Mouse (Mus musculus) heart, postnatal 4 days (tissue): ENCODE results near the gene Kcnd3. TPM values are rescaled to one million over a fixed set of nuclear protein-coding genes. Genes with fewer than 3 reads are reported as not detected.
"Not testable (repeated sequence)": the region's sequence is repeated elsewhere in the genome, so short reads cannot be mapped to it uniquely, and the experiment has no call there.

Experiments
- DNase-seq: peaks from one replicate; pipeline ENCODE4 v3.0.0; 2021
- total RNA-seq, 2 experiments: library from RNA; stranded (reverse); gene quantifications; 2 replicates each; pipeline ENCODE4 v1.2.3; 2021

Gene Kcnd3
- total RNA-seq, 2 experiments from 2014 or later = 0.90 to 1.0 TPM

DNA sequence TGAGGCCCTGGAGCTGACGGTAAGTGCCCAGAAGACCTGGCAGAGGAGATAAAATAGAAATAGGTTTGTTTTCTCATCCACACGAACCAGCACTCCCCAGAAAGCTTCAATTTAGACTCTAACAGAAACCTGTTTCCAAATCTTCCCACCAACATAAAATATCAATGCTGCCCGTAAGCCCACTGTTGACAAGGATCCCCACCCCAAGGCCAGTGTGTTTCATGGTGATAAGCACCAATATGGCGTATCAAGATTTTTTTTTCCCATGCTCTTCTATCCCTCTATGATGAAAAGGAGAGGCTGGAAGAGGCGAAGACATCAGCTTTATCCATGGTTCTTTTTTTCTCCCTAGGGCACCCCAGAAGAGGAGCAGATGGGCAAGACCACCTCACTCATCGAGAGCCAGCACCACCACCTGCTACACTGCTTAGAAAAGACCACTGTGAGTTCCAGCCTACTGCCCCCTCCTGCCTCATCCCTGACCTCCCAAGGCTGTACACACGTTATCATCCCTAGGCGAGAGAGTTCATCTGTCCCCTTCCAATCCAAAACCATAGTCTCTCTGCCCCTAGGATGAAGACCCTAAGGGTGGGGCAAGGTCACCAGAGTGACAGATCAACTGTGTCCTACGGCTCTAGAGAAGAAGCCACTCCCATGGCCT, 213.1 kb downstream of the Kcnd3 start:
- DNase-seq = no peak

DNA sequence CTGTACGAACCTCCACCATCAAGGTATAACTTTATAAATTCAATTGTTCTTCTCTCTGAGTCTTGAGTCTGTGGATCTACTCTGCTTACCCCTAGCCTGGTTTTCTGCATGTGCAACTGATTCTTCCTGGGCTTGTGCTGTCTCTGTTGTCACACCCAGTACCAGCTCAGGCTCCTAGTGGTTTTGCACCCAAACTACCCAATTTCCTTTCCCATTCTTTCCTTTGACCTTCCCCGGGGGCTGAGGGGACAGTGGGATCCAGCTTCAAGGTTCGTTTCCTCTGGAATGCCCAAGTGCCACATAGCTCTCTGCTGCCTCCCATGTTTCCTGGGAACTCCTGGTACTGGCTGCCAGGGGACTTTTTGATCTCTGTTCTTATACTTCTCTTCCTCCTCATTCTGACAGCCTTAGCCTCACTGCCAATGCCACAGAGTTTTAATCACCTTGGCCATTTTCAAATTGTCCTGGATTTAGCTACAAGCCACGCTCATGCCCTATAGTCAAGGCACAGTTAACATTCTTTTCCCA, 214.9 kb downstream of the Kcnd3 start:
- DNase-seq = no peak

DNA sequence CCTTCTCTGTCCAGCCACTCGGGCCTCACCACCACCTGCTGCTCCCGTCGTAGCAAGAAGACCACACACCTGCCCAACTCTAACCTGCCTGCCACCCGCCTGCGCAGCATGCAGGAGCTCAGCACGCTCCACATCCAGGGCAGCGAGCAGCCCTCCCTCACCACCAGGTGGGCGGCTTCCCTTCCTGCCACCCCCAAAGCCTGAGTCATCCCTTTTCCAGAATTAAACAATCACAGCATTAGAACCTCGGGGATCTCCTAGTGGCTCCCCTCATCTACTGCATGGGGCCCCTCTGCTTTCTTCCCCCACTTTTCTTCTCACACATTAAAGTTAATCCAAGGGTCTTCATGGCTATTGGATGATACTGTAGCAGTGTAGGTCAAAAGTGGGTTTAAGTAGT, 216.0 kb downstream of the Kcnd3 start:
- no peak for DNase-seq

DNA sequence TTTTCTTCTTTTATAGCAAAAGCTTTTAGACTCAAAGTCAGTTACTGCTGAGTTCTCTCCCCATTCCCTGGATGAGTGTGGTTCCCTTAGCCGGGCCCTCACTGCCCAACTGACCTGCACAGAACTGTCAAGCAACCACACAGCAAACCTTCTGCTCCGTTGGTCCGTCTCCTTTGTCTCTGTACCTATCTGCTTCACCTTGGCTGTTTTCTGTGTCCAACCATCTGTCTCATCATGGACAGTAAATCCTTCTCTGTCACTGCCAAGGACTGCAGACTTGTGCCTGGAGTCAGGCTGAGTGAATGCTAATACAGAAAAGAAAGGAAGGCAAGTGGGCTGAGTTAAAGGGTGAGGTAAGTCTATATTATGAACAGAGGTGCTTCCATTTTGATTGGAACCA, 217.6 kb downstream of the Kcnd3 start:
- DNase-seq = no peak

DNA sequence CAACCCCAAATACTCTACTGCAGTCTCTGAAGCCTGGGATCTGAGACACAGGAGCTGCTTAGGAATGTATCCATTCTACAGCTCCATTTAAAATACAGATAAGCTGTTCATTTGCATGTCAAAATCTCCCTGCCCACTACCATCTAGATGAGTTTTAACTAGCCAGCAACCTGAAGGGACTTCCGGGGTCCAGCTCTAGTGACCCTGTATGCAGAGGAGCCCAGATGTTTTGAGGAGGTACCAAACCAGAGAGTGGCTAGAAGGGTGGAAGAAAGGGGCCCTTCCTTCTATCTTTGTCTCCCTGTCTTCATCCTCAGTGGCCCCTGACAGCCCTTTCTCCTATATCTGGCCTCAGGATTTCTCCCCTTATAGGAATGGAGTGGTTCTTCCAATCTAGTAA, 218.7 kb downstream of the Kcnd3 start:
- no peak for DNase-seq

DNA sequence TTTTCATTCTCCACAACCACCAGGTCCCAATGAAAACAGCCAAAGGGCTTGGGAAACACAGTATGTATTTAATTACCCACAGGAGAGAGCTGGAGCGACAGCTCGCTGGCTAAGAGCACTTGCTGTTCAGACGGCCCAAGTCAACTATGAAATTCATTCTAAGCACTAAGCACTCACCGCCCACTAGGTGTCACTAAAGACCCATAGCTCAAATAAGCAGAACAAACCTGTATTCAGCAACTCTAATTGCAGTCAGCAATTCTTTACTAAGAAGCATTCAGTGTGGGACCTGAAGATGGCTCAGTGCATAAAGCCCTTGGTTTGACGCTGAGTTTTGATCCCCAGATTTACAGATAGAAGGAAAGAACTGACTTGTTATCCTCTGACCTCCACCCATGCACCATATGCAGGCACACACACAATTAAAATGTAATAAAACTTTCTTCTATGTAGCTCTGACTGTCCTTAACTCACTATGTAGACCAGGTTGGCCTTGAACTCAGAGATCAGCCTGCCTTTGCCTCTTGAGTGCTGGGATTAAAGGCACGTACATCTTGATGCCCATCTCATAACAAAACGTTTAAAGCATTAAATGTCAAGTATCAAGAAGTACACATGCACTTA, 222.6 kb downstream of the Kcnd3 start:
- peak; percentile 75 for DNase-seq

DNA sequence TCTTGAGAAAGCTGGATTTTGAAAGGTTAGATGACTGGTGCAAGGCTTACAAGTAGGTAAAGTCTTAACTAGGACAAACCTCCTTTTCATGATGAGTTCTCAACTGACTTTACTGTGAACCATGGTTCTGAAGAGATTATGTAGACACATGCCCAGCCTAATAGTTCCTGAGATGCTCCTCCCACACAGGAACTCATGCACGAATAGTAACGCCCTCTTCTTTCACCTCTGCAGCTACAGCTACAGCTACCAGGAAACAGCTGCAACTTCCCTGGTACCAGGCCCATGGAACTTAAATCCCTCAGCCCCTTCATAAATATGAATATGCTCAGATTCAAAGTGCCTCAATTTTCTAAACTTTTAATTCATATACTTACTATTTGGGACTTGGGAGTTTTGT, 223.8 kb downstream of the Kcnd3 start:
- DNase-seq = no peak

DNA sequence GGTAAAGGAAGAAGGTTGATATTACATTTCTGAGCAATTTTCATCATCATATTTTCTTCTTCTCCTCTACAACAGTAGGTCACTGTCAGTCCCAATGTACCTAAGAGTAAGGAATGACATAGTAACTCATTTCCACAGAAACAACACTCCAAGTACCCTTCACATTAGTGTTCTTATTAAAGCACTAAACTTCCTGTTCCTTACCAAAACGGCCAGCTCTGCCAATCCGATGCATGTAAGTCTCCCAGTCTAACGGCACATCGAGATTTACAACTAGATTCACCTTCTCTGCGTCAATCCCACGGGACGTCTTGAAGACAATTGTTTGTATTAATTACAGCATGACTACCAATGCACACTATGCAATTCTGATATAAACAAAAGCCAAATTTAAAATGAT, 228.2 kb downstream of the Kcnd3 start:
- DNase-seq = no peak

DNA sequence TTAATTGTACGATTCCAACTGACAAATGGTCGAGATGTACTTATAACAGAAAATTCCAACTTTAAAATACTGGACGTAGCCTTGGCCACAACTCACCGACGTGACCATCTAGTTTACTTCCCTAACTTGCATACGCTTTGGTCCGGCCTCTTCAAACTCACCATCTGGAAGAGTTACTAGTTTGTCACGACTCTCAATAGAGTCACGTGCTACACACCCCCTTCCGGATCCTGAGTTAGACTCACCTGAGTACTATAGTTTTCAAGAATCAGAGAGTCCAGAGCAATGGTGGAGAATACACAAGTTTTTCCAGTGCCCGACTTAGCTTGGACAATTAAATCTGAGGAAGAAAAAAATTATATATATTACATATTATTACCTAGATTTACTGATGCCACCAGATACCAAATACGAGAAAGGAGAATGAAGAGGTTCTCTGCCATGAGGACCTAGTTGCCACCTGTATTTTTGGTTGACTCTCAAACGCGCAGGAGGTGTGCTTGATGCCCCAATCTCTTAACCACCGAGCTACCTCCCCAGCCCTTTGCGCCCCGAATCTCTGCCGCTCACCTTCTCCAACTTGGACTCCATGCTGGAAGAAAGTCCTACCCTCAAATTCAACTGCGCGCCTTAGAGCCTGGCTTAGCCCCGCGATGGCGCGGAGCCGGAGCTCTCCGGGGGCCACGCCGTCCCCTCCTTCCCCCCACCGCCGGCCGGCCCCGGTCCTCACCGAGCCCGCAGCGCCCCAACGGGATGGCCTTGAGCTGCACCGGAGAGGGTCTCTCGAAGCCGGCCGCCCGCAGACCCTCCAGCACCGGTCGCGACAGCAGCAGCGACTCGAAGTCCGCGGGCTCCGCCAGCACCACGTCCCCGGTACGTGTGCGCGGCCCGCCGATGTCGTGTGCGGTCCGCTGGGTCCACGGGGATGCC, 234.5 kb downstream of the Kcnd3 start:
- no peak for DNase-seq

DNA sequence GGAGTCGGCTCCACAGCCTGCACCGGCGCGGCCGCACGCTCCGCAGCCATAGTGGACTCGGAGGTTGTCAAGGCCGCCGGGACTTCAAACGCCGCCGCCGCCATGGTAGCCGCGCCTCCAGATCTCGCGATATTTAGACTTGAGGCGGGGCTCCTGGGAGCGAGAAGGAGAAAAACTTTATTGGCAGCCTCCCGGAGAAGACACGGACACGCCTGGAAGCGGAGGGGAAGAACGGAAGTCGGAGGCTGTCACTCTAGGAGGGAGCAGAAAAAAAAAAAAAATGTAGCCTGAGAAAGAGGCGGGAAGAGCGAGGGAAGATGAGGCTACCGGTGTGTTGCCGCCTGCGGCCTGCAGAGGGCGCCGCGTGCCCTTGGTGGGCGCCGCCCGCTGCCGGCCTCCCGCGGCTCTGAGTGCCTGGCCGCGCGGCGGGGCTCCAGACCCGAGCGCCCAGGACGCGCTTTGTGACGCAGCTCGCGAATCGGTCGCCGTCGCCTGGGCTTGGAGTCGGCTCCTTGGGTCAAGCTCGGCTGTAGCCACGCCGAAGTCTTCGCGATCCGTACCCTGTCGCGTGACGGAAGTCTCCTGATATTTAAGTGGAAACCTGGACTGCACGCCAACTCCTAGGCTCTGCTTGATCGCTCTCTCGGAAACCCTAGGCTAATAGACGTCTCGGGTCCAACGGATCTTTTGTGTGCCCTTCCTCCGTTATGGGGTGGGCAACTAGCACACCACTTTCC, 235.4 kb downstream of the Kcnd3 start, which contains the start of gene Ddx20:
Ddx20 (minus strand) TSS at position 251 of the 737 bp plus-strand sequence.
- DNase-seq = peak; percentile 96

DNA sequence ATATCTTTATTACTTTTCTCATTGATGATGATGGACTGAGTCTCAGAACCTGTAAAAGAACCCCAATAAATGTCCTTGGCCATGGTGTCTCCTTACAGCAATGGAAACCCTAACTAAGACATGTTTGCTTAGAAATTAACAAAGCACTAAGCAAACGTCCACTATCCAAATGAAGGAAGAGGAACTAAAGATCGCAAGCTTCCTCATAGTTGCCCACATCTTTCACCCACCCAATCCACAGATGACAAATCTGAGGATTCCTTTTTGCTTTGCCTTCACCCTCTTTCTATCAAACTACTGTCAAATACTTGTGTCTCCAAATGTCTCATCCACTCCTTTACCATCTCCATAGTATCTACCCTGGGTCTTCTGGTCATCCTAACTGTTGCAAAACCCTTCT, 236.4 kb downstream of the Kcnd3 start:
- no peak for DNase-seq

DNA sequence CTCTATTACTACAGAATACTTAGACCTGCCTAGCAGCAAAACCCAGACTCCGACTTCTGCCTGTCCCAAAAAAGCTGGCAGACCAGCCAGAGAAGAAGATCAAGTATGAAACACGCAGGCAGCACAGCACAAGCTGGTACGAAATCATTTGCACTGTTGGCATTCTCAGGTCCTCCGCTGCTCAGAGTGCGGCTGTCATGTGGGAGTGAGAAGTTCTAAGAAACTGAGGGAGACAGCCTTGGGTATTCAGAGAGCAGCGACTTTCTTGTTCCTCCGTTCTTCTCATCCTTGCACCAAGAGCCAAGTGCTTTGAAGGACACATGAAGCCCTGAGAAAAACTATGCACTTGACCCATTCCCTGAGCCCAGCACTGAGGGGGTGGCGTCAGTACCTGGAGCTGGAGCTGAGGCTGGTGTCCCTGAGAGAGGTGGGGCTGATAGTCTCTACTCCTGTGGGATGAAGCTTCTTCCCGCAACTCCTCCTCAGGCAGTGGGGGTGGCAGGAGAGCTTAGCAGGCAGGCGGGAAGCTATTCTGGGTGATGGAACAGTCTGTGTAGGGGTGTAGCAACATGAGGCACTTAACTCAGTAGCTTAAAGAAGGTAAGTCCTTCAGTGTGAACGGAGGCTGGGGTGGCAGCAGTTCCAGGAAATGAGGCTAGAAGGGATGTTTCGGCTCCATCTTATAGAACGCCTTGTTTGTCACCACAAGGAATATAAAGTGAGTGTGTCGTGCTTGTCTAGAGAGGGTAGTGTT, 241.4 kb downstream of the Kcnd3 start:
- DNase-seq = no peak

DNA sequence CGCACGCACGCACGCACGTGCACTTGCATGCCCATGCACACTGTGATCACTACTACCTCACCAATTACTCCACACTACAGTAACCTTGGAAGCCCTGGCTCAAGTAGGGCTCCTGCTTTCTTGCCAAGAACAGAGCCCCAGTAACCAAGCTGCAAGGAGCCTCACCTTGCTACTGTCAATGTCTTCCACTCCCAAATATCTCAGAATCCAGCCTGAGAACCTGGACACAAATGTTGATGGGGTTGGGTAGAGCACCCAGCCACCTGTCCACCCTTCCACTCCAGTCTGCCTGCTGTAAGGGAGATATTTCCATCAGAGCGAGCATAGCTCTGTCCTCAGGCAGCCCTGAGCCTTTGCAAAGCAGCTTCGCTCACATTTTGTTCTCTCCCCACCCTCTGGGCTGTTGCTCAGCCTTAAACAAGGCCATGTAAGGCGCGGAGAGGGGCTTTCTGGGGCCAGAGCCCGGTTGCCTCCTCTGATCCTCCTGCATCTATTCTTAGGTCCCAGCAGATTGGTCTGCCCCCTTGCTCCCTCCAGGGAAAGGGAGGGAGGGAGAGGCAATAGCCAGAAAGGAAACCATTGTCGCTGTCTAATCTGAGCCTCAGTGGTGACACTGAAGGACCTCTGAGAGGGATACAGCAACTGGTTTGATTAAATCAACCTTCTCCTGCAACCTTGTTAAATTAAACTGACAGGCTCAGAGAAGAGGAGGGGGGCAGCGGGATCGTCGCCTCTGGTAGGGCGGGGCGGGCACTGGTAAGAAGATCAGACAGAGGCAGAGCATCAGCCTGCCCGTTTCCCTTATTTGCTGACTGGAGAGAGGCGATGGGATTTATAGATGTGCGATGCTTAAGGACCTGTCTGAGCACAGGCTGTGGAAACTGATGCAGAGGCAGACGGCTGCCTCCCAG, 243.6 kb downstream of the Kcnd3 start:
- peak; percentile 77 for DNase-seq

DNA sequence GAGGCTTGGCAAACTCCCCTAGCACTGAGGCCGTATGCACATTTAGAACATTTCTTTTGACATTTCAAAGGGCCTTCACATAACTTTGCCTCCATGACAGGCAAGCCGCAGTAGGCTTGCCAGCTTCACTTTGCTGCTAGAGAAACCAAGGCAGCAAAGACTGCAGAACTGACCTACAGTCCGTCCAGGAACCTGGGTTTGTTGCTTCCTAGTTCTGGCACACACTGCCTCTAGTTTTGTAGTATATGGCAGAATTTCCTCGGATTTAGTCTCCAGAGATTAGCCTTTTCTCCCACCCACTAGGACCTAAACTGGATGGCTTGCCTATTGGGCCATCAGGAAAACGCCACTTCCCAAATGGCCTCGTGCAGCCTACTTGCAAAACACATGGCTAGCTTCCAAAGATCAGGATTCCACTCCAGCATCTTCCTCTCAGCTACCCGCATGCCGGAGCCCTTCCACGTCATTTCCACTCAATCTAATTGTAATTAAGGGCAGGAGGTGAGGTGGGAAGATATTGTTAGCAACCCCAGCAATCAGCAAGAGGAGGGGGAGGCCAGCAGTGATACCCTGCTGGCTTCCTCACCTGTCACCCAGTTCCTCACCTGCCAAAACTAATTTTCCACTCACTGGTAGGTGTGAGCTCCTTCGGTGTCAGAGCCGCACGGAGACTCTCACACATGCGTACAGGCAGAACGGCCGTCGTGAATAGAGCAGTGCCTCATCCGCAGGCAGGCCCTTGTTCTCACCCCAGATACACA, 244.4 kb downstream of the Kcnd3 start:
- DNase-seq = no peak

DNA sequence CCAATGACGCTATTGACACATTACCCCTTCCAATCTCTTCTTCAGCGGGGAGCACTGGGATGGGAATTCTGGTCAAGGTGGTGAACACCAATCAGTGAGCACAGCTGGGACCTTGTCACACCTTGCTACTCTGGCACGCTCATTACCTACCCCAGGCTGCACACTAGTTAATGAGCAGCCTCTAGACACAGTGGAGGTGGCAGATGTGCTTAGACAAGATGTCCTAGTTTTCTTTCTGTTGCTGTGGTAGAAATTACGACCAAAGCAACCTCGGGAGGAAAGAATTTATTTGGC, 245.0 kb downstream of the Kcnd3 start:
- DNase-seq = no peak

DNA sequence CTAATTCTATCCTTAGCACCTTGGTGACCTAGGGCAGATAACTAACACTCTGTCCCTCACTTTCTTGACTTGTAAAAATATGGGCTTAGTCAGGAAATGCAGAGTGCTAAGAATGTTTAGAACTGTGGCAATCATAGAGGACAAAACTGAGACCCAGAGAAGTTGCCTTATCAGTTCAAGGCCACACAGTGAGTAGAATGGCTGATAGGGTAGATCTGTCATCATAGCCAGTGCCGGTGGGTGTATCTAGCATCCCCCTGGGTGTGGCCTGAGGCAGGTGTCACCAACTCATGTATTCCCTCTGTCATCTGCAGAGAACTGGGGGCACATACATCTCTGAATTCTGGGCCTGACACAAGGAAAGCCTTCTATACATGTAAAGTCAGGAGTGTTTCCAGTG, 246.2 kb downstream of the Kcnd3 start:
- DNase-seq = no peak

DNA sequence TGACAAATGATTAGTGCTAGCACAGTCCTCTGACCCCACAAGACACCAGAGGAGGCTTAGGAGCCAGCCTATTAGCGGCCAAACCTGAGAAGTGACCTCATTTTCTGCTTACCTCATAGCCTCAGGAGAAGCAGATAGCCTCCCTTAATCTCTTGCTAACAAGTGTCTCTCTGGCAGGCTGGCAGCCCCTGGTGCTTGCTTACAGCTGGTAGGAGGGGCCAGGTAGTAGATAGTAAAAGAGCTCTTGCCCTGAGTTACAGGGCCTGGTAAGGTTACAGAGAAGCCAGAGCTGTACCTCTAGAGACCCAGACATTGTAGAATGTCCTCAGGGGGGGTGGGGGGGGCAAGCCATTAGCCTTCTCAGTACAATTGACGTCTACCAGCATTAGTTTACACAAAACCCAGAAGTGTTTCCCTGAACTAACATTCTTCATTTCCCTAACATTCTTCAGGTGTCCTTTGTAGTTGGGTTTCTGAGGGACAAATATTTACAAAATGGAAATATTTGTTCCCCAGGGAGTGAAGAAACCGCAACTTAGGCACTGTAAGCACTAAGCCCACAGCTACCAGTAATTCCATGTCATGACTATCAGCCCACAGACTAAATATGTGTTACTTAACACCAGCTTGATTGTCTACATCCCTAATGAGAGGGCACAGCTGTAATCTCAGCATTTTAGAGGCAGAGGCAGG, 247.3 kb downstream of the Kcnd3 start:
- peak; percentile 69 for DNase-seq

DNA sequence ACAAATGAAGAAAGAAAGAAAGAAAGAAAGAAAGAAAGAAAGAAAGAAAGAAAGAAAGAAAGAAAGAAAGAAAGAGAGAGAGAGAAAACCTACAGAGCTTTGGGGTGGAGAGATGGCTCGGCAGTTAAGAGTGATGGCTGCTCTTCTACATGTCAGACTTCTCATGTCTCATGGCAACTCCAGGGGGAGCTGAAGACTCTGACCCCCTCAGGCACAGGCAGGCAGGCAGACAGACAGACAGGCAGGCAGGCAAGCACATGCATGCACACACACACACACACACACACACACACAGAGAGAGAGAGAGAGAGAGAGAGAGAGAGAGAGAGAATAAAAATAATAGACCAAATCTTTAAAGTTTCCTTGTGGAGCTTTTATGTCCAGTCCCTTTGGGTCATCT, 248.7 kb downstream of the Kcnd3 start:
- DNase-seq = not testable (repeated sequence)

DNA sequence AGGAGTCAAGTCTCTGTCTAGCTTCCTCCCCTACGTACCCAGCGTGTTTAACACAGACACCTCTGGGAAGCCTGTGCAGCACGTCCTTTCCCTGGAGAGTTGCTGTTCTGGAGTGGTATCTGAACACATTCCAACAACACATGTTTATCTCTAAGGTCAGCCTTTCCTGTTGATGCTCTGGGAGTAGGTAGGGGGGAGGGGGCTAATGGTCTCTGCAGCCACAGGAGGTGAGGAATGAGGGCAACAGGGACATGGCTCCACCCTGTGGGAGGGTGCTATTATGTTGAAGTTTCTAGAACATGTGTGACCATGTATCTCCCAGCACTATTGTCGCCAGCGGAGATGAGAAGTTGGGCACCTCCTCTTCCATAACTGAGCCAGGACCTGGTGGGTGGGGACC, 249.3 kb downstream of the Kcnd3 start:
- DNase-seq = peak; percentile 61
